Mouse (Mus musculus) heart, postnatal 0 days (tissue): ENCODE results near the gene Ifrd2. TPM values are rescaled to one million over a fixed set of nuclear protein-coding genes. Genes with fewer than 3 reads are reported as not detected.

ENCODE experiments used
- ATAC-seq: fragments of 200-750 bp; cut with Nextera tagmentation; 2 replicates; pipeline ENCODE4 v1.8.0; 2017; ENCODE audit warnings: low read depth, moderate number of reproducible peaks, moderate library complexity; ENCODE audit not compliant: insufficient read depth
- DNase-seq: peaks from one replicate; pipeline ENCODE4 v3.0.0-alpha.2; 2016; ENCODE audit warnings: low spot score
- H3K27ac ChIP-seq: fragments of 300-500 bp; sonication (generic); 2 replicates; pipeline ENCODE4 v1.5.1; 2014; ENCODE audit warnings: low read depth, mild to moderate bottlenecking
- H3K27me3 ChIP-seq: fragments of 300-500 bp; sonication (generic); 2 replicates; pipeline ENCODE4 v1.6.1; 2014; ENCODE audit warnings: low read length, mixed read lengths; ENCODE audit not compliant: control insufficient read depth, insufficient read depth
- H3K36me3 ChIP-seq: fragments of 300-500 bp; sonication (generic); replicated peaks from 2 replicates; pipeline ENCODE4 v1.6.1; 2014; ENCODE audit warnings: low read length, mixed read lengths; ENCODE audit not compliant: control insufficient read depth, insufficient read depth
- H3K4me1 ChIP-seq: fragments of 300-500 bp; sonication (generic); 2 replicates; pipeline ENCODE4 v1.6.1; 2014; ENCODE audit warnings: antibody characterized with exemption; ENCODE audit not compliant: control insufficient read depth, insufficient read depth
- H3K4me2 ChIP-seq: fragments of 300-500 bp; sonication (generic); 2 replicates; pipeline ENCODE4 v1.6.1; 2014; ENCODE audit warnings: low read depth, mild to moderate bottlenecking, low read length, moderate library complexity
- H3K4me3 ChIP-seq: fragments of 300-500 bp; sonication (generic); 2 replicates; pipeline ENCODE4 v1.5.1; 2014; ENCODE audit warnings: low read depth, low read length
- H3K9ac ChIP-seq: fragments of 300-500 bp; sonication (generic); replicated peaks from 2 replicates; pipeline ENCODE4 v1.6.1; 2014; ENCODE audit warnings: low read depth, low read length, mixed read lengths
- H3K9me3 ChIP-seq: fragments of 300-500 bp; sonication (generic); replicated peaks from 2 replicates; pipeline ENCODE4 v1.6.1; 2016; ENCODE audit warnings: low read length; ENCODE audit not compliant: control insufficient read depth
- CTCF ChIP-seq: IDR thresholded peaks from 2 replicates; pipeline ENCODE4 v1.5.1; 2016; ENCODE audit warnings: antibody characterized with exemption, control low read depth, low read depth
- EP300 ChIP-seq: IDR thresholded peaks from 2 replicates; pipeline ENCODE4 v1.6.1; 2016; ENCODE audit warnings: antibody characterized with exemption, low read depth
- WGBS: fragments of 180-500 bp; shearing (Covaris S2); extraction: QIAGEN DNeasy Blood & Tissue Kit; methylation state at CpG from one replicate; pipeline ENCODE4 v1.1.7; 2014; 5-methylcytosine and 5-hydroxymethylcytosine counted together
- polyA plus RNA-seq: library from polyadenylated mRNA; unstranded; fragments of >200 nt; fragmentation: Nextera tagmentation; extraction: Ambion mirVana; gene quantifications from 2 replicates; pipeline ENCODE4 v1.2.1, GENCODE M21; 2015
- total RNA-seq: library from RNA; depleted of rRNA; stranded (reverse); fragments of >200 nt; gene quantifications from 2 replicates; pipeline ENCODE4 v1.2.3, GENCODE M21; 2014; ENCODE audit warnings: low replicate concordance

Ifrd2 gene
- total and polyA plus RNA-seq, 2 experiments from 2014 or later, result 28.6 to 31.2 TPM

DNA sequence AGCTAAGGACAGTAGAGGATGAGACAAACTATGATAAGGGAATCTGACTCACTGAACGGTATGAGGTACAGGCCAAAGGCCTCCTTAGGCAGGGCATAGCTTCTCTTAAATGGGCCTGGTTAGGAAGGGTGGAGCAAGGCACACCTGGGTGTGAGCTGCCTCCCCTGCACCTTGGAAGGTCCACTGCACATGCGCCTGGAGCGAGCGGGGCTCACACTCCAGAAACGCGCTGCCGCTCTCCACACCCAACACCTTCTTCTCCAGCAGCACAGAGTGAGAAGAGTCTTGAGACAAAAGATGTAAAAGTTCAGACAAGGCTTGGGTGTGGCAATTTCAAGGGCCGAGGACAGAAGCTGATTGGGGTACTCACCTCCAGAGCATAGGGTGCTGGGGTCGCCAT lies 12.0 kb downstream of the Ifrd2 start:
- Histone ChIP-seq H3K36me3 (peaks cover 7% of the 10 kb centered on the region), H3K27me3 (no peaks in the 10 kb centered on the region), H3K4me1 (peaks cover 17% of the 10 kb centered on the region), H3K4me2 (no peak overlapping the region), H3K9ac (no peak overlapping the region), H3K27ac (no peak overlapping the region), H3K4me3 (no peak overlapping the region), H3K9me3 (no peaks in the 10 kb centered on the region)
- WGBS, result 84% methylated on average over 9 of the region's 9 CpGs
- TF ChIP-seq EP300 (no peak), CTCF (no peak)
- ATAC-seq (no peak), DNase-seq (no peak)

DNA sequence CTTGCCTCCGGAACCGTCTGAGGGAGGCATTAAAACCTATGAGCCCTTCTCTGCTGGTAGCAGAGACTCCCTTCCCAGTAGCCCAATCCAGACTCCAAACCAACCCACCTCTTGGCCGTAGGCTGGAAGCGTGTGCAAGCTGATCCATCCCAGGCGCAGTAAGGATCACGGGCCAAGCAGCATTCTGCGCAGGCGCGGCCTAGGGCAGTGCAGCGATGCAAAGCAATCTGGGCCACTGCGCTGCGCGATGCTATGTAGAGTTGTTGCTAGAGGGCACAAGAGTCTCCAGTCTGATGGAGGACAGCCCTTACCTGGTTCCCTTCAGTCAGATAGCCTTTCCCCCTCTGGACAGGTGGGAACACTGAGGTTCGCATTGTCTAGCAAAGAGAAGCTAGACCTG lies 12.4 kb downstream of the Ifrd2 start:
- Histone ChIP-seq H3K4me3 (no peak overlapping the region), H3K27me3 (no peaks in the 10 kb centered on the region), H3K9ac (no peak overlapping the region), H3K4me2 (no peak overlapping the region), H3K4me1 (peaks cover 17% of the 10 kb centered on the region), H3K9me3 (no peaks in the 10 kb centered on the region), H3K36me3 (peaks cover 6% of the 10 kb centered on the region; the same call in 1 of the 2 replicates), H3K27ac (no peak overlapping the region)
- 74% methylated on average over 14 of the region's 14 CpGs for WGBS
- TF ChIP-seq CTCF (no peak), EP300 (no peak)
- ATAC-seq (no peak), DNase-seq (no peak)

- no peak overlapping the region for H3K4me3 ChIP-seq
- H3K4me2 ChIP-seq, result no peak overlapping the region
- ATAC-seq (no peak), DNase-seq (no peak)
- H3K9me3 ChIP-seq, result no peaks in the 10 kb centered on the region
- H3K27ac ChIP-seq, result no peak overlapping the region
- no peaks in the 10 kb centered on the region for H3K27me3 ChIP-seq
- H3K36me3 ChIP-seq, result peaks cover 6% of the 10 kb centered on the region; the same call in 1 of the 2 replicates
- H3K4me1 ChIP-seq, result peaks cover 15% of the 10 kb centered on the region
- TF ChIP-seq CTCF (peak; percentile 6; the same call in 1 of the 2 replicates), EP300 (no peak)
- no peak overlapping the region for H3K9ac ChIP-seq
- 80% methylated on average over 12 of the region's 12 CpGs for WGBS
Observed at GRCm38 (mm10) chr9:107600745-107601144, 13.3 kb downstream of the Ifrd2 start.

- no peaks in the 10 kb centered on the region for H3K27me3 ChIP-seq
- peaks cover 12% of the 10 kb centered on the region for H3K4me1 ChIP-seq
- no peak overlapping the region for H3K9ac ChIP-seq
- ATAC-seq, result no peak
- H3K36me3 ChIP-seq, result peaks cover 6% of the 10 kb centered on the region; the same call in 1 of the 2 replicates
- no peak overlapping the region for H3K4me2 ChIP-seq
- 79% methylated on average over 11 of the region's 11 CpGs for WGBS
- TF ChIP-seq EP300, result no peak
- TF ChIP-seq CTCF, result no peak
- H3K27ac ChIP-seq, result no peak overlapping the region
- H3K9me3 ChIP-seq, result no peaks in the 10 kb centered on the region
- no peak for DNase-seq
- H3K4me3 ChIP-seq, result no peak overlapping the region
Observed at GRCm38 (mm10) chr9:107601275-107601674, 13.8 kb downstream of the Ifrd2 start.

DNA sequence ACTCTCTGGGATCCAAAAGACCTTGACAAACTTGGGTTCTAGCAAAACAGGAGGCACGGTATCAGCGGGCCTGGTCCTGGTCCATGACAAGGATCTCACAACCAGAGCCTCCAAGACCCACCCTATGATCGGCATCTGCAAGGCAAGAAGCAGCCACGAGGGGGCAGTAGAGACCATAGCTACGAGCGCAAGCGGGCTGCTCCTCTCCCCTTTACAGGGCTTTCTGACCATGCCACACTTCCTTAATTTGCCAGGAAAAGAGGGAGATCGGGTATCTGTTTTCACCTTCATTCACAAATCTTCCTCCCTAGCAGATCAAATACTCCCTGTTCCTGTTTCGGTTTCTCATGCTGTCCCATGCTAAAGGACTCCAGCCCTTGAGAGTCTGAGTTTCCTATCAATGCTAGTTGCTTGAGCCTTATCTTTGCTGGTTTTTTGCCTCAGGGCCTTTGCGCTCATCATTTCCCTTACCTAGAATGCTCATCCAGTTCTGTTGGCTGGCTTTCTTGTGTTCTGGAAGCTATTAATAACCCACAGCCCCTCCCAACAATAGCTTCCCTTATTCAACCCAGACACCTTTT lies 14.7 kb downstream of the Ifrd2 start:
- DNase-seq (peak; percentile 80), ATAC-seq (peak; percentile 45)
- peaks cover 14% of the 10 kb centered on the region for H3K4me1 ChIP-seq
- H3K9me3 ChIP-seq, result no peaks in the 10 kb centered on the region
- H3K4me3 ChIP-seq, result no peak overlapping the region
- peak overlapping the region; percentile 7; the same call in 1 of the 2 replicates for H3K4me2 ChIP-seq
- 4% methylated on average over 10 of the region's 10 CpGs for WGBS
- H3K36me3 ChIP-seq, result peaks cover 6% of the 10 kb centered on the region; the same call in 1 of the 2 replicates
- TF ChIP-seq CTCF, result peak; percentile 99
- TF ChIP-seq EP300, result peak; percentile 50; the same call in 1 of the 2 replicates
- H3K27me3 ChIP-seq, result no peaks in the 10 kb centered on the region
- H3K27ac ChIP-seq, result 0 out of 2 replicates have a peak overlapping the region, but pooled peaks have one; percentile 2
- H3K9ac ChIP-seq, result no peak overlapping the region

GRCm38 (mm10) chr9:107603251-107603650 lies 15.8 kb downstream of the Ifrd2 start:
- no peak for TF ChIP-seq EP300
- TF ChIP-seq CTCF, result no peak
- Histone ChIP-seq H3K9ac (no peak overlapping the region), H3K36me3 (peaks cover 6% of the 10 kb centered on the region; the same call in 1 of the 2 replicates), H3K4me2 (no peak overlapping the region), H3K27ac (no peak overlapping the region), H3K4me3 (no peak overlapping the region), H3K9me3 (no peaks in the 10 kb centered on the region), H3K27me3 (no peaks in the 10 kb centered on the region), H3K4me1 (peaks cover 16% of the 10 kb centered on the region)
- DNase-seq, result no peak
- ATAC-seq, result no peak
- WGBS, result 78% methylated on average over 6 of the region's 6 CpGs
